Mouse (Mus musculus) cerebellum, adult 9-10 months (tissue): Measurements from ENCODE around the gene Armc6.

ENCODE experiments used
- DNase-seq: peaks from one replicate; pipeline ENCODE4 v3.0.0; 2022

Gene Armc6

GRCm38 (mm10) chr8:70188707-70189106 is 45.6 kb downstream of the Armc6 start:
- no peak for DNase-seq

DNA sequence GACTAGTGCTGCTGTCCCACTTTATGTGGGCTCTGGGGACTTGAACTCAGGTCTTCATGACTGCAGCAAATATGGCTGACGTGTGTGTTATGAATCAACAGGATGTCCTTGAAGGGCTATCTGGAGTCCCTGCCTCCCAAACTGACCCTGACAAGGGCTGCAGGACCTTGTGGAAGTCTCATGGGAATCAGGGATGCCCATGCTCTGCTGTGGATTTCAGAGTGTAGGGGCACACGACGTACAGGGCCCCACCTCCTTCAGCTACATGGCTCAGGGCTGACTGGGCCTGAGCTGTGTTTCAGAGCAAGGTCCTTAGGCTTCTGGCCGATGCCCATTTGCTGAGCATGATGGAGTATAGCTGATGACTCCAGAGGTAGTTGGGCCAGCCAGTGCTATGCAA is 51.1 kb downstream of the Armc6 start:
- no peak for DNase-seq

DNA sequence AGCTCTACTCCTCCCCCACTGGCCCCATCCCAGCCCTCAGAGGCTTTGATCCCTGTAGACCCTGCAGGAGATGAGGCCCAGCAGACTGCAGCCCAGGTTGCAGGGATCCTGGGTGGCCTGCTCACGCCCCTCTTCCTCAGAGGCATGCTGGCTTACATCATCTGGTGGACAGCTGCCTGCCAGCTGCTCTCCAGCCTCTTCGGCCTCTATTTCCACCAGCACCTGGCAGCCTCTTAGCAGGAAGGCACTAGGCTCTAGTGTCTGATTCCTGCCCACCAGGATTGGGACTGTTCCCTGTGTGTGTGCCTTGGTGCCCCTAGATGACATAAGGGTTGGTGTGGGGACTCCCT is 52.4 kb downstream of the Armc6 start:
- DNase-seq: no peak

- DNase-seq: no peak
Measured at GRCm38 (mm10) chr8:70181212-70181902, 52.9 kb downstream of the Armc6 start.

DNA sequence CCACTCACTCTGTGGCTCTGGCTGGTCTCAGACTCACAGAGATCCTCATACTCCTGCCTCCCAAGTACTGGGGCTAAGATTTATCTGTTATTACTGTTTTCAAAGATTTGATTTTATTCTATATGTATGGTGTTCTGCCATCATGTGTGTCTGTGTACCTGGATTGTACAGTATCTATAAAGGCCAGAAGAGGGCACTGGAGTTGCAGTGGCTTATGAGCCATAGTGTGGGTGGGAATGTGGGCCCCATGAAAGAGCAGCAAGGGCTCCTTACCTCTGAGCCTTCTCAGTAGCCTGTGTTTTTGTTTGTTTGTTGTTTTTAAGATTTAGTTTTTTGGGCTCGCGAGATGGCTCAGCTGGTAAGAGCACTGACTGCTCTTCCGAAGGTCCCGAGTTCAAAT is 55.2 kb downstream of the Armc6 start:
- no peak for DNase-seq

- no peak for DNase-seq
Measured at GRCm38 (mm10) chr8:70178231-70178630, 56.0 kb downstream of the Armc6 start.

GRCm38 (mm10) chr8:70174079-70174478 is 60.2 kb downstream of the Armc6 start:
- DNase-seq: no peak

DNA sequence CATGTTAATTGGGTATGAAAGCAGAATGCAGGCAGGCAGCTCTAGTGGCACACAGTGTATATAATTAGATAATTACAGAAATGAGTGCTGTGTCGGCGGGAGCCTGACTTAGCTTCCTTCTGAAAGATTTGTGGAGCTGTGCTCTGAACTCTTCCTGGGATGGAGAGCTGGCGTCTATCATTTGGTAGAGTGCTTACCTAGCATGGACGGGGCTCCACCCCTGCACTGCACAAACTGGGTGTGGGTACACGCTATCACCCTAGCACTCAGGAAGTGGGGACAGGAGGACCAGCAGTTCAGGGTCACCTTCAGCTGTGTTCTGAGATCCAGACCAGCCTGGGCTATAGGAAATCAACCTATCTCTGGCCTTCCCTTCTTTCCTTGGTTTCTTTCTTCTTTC is 60.9 kb downstream of the Armc6 start:
- DNase-seq: no peak

- peak; percentile 94 for DNase-seq
Measured at GRCm38 (mm10) chr8:70172043-70172681, 62.1 kb downstream of the Armc6 start, which contains the start of gene Tmem161a. Tmem161a (plus strand) TSS chr8:70172356.

GRCm38 (mm10) chr8:70171240-70171639 is 63.0 kb downstream of the Armc6 start:
- no peak for DNase-seq

DNA sequence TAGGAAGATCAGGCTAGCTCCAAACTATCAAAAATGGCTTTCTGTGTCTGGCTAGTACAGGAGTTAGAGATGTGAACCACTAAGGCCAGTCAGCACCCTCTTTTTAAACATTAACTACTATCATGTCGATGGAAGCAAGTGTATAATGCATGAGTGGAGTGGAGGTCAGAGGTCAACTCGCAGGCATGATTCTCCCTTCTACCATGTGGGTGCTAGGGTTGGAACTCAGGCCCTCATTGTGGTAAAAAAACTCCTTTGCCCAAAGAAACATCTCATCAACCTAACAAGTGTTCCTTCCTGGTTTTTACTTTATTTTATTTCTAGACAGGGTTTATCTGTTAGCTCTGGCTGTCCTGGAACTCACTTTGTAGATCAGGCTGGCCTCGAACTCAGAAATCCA is 63.5 kb downstream of the Armc6 start:
- DNase-seq: no peak
